Mouse (Mus musculus) natural killer cell, adult 2 months (primary cell): ENCODE measurements at regions not wholly inside any gene's neighbourhood (a gene's known extent, or its start where the extent isn't known, plus 50 kb on each side); places are given as distances from the start of the nearest gene placed in this dataset.

Experiments used
- DNase-seq, 2 experiments: peaks; one replicate each; pipeline ENCODE4 v3.0.0; 2022; ENCODE audit warnings: low spot score in 2 of 2

DNA sequence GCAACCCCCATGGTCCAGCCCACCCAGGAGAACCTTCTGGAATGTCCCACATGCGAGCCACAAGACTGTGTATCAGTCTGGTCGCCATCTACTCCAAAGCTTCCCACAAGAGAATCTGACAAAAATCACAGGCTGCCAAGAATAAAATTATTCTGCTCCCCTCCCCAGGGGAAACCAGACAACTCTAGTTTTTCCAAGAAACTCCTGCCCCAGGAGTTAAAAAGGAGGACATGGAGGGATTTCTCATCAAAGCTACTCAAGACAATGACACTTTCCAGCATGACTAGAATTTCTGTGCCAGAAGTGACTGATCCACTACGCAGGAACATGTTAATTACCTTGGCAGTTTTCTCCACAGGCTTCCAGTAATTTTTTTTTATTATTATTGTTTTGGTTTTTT is 98.4 kb downstream of the Psmg1 start:
- no peak for DNase-seq

DNA sequence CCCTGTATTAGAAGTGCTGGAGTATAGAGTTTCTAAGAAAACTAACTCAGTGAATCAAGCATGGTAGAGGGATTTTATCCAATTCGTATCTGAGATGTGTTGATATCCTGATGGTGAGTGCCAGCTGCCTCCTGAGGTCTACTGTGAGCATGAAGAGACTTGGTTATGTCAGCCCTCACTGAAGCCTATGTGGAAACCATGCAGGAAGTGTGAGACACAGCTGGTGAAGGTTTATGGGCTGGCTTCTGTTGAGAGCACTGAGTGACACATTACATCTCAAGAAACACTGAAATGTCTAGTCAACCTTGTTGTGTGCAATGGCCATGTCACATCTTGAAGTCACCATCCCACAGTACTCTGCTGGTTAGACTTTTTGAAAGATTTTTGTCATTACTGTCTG is 104.6 kb downstream of the Psmg1 start:
- DNase-seq = no peak

DNA sequence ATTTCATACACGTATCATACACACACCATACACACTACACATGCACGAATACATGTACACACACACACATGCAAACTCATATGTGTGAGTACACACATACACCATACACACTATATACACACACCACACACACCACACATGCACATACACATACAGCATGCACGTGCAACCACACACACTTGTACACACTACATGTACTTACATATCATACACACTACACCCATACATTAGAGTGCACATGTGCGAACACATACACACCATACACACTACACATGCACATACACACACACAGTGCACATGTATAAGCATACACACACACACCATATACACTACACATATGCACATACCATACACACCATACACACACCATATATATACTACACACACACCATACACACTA is 117.5 kb downstream of the Psmg1 start:
- no peak for DNase-seq

DNA sequence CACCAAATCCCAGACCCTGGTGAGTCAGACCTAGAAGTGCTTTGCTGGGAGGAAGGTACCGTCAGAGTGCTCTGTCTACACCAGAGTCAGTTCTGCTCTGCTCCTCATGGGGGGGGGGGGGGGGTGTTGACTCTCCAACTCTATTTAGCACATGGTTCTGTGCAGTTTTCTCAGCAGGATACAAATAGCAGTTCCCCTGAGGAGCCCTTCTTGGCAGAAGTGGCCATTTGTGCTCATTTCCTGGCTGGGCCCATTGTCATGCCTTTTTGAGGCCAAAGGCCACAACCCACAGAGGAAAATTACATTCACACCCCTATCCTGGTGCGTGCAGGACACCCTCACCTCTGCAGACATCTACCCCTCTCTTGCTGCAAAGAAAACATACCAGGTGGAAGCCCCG is 118.3 kb downstream of the Psmg1 start:
- no peak for DNase-seq

DNA sequence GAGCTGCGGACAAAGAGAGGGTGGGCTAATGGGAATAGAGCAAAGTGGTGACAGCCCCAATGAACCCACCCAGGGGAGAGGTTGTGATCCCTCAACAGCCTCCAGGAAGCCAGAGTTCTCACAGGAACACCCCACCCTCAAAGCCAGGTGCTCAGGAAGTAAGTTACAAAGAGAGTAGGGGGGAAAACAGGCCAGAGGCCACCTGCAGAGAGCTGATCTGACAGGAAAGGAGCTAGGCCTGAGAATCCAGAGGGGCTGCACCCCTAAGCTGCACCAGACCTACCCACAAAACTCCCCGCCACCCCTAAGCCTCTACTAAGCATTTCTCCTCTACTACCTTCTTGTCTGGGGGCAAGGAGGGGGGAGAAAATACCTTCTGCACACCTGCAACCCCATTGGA is 120.5 kb downstream of the Psmg1 start:
- no peak for DNase-seq

DNA sequence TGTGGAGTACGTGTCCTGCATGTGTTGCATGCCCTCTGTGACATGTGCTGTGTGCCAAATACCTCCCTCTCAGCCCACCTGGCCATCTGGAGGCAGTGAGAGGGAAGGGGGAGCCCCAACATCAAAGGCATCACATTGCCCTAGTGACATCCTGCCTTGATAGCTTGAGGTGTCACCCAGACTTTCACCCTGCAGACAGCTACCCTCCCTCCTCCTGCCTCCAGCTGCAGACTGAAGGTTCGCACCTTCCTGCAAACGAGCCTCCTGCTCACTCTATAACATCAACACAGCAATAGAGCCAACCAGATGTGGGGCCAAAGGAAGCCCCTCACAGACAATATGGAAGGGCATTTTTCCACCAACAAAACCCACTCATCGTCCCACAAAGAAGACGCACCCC is 121.3 kb downstream of the Psmg1 start:
- DNase-seq = peak; percentile 66 to 69

DNA sequence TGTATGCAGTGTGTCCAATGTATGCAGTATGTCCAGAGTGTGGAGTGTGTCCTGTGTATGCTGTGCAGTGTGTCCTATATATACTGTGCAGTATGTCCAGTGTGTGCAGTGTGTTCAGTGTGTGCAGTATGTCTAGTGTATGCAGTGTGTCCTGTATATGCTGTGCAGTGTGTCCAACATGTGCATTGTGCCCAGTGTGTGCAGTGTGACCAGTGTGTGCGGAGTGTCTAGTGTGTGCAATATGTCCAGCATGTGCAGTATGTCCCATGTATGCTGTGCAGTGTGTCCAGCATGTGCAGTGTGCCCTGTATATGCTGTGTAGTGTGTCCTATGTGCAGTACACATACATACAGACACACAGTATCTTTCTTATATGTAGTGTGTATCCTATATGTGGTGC is 121.9 kb downstream of the Psmg1 start:
- no peak for DNase-seq

DNA sequence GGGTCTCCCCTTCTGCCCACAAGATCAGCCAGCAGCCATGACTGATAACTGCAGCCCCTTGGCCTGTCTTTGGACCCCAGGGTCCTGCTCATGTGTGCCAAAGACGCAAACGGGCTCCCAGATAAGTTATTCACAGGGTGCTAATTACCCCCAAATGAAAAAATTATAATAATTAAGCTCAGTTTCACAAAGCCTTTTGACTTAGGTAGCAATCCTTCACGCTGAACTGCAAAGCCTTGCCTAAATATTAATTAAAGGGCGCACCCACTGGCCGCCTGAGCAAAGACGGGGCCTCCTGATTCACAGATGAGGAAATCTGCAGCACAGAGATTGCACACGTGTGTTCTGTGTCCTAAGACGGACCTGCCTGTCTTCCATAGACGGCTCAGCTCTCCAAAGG is 123.2 kb downstream of the Psmg1 start:
- no peak for DNase-seq

DNA sequence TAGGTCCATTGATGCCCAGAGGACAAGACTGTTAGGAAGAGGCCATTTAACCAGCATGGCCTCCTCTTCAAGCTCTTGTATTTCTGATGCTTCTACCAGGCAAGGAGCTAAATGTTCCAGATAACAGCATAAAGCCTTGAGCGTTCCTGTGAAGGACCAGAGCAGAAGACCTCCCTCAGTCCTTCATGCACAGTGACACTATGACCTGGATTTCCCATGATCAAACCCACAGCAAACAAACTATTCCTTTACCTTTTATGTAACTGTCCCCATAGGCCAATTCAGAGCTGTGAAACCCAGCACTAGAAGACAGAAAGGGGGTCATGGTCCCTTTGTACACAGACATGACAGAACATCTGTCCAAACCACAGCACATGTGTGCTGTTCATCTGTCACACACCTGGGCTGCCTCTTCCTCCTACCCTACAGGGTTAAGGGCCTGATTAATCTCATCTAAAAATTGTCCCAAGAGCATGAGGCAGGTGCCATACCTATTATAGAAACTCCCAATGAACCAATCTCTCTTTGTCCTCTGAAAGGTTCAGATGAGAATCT is 123.8 kb downstream of the Psmg1 start:
- no peak for DNase-seq

DNA sequence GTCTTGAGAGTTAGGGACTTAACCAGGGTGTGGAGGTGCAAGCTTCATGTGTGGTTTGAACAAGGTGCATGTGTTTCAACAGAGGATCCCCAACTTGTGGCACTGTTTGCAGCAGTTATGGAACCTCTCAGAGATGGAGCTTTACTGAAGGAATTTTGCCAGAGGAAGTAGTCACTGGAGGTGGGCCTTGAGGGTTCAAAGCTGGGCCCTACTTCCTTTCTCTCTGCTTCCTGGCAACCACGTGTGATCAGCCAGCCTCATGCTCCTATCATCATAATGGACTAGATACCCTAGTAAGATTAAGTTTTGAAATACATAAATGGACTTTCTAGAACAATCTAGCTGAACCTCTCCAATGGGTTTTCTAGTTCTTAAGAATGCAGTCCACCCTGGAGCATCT is 125.2 kb downstream of the Psmg1 start:
- no peak for DNase-seq

DNA sequence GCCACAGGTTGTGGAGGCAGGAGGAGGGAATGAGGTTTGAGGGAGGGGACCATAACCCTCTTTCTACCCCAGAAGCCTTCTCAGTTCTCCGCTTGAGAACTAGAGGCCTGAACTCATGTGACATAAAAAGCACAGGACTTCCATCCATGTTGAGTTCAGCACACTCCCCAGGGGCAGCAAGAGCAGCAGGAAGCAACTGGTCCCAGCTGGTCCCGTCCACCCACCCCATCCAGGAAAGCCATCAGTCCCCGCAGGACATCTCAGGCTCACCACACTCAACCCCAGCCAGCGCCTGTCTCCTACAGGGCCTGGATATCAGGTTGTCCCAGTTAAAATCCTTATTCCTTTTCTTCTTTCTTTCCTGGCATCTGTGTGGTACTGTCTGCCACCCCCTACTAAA is 126.1 kb downstream of the Psmg1 start:
- no peak for DNase-seq

DNA sequence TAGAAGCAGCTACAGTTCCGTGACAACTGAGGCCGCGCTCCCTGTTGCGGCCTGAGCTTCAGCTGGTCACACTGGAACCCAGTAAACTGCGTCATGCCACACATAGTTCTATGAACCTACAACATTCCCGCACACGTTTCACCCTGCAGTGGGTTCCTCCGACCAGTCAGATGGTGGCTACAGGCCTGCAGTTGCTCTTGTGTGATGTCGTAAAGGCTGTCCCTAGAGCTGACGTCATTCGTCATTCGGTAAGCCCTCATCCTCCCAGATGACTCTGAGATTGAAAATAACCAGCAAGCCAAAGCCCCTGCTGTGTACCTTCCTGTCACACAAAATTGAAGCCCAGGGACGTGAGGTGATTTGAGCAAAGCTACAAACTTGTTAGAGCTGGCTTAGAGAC is 126.7 kb downstream of the Psmg1 start:
- DNase-seq = no peak

DNA sequence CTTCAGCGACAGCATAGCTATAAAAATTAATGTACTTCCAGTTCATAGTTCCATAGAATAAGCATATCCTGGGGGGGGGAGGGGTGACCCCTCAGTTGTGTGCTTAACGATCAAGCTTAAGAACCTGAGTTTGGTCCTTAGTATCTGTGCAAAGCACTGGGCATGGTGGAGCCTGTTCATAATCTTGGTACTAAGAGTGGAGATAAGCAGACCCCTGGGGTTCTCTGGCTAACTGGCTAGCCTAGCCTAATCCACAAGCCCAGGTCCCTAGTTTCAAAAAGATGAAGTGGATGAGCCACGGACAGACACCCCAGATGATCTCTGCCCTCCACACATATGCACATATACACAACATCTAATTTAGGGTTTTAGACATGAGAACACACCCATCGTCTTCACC is 127.2 kb downstream of the Psmg1 start:
- DNase-seq = no peak

DNA sequence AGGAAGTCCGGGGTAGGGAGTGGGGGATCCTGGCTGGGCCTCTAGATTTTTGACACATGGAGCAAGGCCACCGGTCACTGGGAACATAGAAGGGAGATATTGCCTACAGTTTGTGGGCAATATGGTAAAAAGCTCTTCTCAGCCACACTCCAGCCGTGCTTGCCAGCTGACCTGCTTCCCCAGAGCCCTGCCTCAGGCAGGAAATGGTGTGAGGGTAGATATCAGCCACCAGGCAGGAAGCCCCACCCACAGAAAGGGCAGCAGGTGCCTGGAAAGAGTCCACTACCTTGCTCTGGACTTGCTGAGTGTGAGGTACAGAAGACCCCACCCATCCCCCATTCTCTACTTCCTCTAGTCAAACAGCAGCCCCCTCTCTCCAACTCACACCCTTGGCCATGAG is 128.1 kb downstream of the Psmg1 start:
- DNase-seq = peak; percentile 53 to 72

DNA sequence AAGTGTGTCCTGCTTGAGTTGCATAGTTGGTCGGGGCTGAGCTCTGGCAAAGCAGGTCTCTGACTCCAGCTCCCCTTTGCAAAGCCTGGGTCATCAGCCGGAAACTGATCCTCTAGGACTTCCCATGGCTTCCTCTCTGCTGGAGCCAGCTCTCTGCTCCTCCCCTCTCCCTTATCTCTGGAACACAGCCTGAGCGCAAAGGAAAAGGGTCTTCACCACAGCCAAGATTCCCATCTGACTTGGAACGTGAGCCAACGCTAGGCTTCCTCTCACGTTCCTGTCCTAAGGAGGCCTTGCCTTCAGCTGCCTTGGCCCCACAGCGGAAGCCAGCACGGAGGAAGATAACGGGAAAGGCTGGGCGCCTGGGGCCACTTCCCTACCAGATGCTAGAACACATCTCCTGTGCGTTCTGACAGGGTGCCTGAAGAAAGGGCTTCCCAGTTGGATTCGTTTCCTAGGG is 129.5 kb downstream of the Psmg1 start:
- DNase-seq = no peak

DNA sequence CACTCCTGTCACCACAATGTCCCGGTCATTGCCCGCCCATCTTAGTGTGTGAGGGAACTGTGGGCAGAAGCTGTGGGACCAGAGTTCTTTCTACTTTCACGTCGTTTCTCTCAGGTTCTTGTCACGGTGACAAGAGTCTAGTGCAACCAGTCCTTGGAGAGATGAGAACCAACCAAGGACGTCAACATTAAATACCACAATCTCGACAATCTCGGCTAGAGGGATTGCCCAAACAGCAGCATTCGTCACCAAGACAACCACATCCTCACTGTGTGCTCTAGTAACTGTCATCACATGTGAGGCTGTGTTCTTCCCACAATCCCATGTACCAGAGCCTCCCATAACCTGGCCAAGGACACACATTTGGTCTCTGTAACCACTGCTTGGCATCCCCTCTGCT is 129.9 kb downstream of the Psmg1 start:
- DNase-seq = peak; percentile 71 to 81

DNA sequence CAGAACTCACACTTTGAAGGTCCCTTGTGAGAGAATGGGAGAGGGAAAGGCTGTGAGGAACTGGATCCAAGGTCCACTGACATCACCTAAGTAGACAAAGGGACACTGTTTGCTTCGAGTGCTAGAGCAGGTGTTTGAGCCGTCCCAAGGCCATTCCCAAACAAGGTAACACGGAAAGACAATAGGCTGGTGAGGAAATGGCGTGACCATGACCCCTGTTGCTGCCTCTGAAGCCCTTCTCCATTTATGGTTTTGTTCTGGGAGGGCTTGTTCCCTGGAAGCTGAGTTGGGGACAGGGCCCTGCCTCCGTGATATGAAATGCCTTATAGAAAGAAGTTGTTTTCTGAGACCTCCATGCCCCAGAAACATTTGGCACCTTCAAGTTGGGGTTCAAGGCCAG is 130.6 kb downstream of the Psmg1 start:
- DNase-seq = no peak

DNA sequence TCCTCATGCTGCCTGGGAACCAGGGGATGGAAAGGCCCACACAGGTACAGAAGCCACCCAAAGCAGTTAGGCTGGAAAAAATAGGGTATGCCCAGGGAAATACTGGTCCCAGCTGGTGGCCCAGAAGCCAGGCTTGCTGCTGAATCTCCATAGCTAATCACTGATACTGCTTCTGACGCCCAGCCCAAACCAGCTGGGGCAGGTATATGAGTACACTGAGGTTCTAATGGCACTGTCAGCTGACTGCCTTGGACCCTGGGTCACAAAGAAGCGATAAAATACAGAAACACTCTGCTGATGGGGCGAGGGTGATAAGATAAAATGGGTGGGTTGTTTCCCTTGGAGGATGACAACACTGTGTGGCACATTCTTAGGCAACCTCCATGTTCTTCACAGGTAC is 133.4 kb downstream of the Psmg1 start:
- DNase-seq = no peak

DNA sequence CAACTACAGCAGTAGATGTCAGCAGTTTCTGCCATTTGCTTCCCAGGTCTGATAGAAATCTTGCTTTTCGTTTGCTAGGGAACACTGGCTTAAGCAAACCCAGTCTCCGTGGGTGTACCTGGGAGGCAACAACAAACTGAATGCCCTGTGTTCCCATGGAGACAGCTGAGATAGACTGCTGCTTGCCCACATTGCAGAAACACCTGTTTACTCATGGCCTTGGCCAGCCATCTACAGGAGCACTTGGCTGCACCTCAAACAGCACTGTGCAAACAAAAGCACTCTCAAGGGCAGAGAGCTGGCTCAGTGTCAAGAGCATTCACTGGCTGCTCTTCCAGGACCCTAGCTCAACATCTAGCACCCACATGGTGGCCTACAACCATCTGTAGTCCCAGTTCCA is 135.5 kb downstream of the Psmg1 start:
- DNase-seq = no peak

DNA sequence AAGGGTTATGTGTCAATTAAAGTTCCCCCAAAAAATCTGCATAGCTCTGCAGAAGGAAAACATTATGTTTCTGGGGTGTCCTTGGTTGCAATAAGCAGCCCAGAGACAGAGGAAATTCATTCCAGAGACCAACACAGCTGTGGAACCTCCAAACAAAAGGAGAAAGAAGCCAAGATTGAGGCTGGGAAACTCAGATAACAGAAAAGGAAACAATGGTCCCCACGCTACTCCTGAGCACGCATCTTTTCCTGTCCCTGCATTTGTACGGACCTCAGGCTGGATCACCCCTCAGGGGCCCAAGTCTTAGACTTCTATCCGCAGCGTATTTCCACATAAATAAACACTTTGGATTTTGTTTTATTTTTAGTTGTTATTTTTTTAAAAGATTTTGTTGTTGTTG is 138.9 kb downstream of the Psmg1 start:
- no peak for DNase-seq

DNA sequence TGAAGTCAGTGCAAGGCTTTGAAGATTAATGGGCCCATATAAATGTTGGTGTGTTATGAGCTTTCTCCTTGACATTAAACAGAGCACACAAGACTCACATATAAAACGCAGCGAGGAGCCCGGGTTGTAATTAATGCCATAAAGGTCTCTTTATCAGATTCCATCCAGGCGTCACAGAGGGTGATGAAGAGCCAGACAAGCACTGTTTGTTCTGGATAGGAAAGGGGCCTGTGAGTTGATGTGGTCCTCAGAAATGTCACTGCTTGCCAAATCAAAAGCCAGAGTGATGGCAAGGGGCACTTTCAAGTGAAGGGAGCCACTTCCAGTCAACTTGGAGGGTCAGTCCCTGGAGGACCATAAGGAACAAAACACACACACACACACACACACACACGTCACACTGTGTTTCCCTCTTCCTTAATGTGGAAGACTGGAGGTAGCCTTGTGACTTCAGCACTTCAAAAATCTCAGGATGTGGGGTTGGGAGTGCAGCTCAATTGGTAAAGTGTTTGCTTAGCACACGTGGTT is 142.1 kb downstream of the Psmg1 start:
- DNase-seq = no peak

DNA sequence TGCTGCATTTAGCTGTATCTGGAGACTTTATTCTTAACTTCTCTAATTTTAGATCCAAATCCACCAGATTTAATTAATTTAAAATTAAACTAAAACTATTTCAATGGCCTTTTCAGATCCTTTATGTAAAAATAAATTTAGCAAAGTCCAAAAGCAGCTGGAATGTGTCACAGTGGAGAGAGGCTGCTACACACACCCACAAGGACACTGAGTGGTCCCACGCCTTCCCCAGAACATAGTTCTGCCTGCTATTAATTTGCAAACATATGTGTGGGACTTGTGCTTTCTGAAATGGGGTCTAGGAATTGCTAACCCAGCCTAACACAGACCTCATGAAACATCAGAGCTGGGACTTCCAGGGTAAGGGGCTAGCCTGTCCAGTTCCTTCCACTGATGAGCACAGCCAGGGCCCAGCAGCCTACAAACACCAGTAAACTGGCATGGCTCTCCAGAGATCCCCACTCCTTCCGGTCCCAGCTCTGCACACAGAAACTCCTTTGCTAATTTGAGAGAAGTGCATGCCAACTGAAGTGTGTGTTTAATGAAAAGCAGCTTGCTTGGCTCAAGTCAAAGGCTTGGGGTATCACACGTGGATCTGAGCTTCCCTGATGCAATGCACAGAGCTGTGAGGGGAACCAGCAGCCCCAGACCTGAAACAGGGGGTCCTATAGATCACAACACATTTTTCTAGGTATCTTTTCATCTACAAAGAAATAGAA is 142.8 kb downstream of the Psmg1 start:
- no peak for DNase-seq

DNA sequence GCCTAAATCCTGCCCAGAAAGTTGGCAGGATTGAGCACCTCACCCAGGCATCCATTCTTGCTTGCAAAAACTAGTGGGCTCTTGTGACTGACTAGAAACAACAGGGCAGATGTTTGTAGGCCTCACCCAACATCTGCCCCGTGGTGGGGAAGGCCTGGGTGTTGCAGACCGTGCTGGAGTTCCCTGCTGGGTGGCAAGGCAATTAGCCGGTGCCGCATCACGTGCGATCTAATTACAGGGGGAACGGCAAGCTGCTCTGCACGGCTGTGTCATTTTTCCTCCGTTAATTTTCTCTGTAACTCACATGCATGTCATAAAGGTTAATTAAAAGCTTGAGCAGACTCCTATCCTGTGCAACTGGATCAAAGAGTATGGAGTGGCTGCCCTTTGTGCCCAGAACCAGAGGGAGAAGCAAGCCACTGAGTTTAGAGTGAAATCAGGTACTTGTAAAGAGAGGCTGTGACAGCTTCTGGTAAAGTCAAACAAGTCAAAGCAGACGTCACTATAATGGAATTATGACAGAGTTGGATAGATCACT is 143.5 kb downstream of the Ets2 start:
- DNase-seq = no peak
